Mouse (Mus musculus): Measurements from ENCODE around the gene Areg.

GRCm38 (mm10) chr5:91103943-91104665 is 35.3 kb upstream of the Areg start:
- TF ChIP-seq CTCF (IDR thresholded peaks at IDR 0.05; ENCODE audit: borderline replicate concordance, insufficient read depth, low read depth, low read length) (no peak), POLR2A (IDR thresholded peaks at IDR 0.05; ENCODE audit: borderline replicate concordance, insufficient read depth, low read length) (no peak)
